Mouse (Mus musculus) left cerebral cortex, postnatal 4 days (tissue): ENCODE measurements around the gene Uncx. TPM values are rescaled to one million over a fixed set of nuclear protein-coding genes. Genes with fewer than 3 reads are reported as not detected.
"Not testable (repeated sequence)": the region's sequence is repeated elsewhere in the genome, so short reads cannot be mapped to it uniquely, and the experiment has no call there.

ENCODE experiments used
- DNase-seq: peaks from one replicate; pipeline ENCODE4 v3.0.0-alpha.2; 2022
- intact Hi-C: fragments of 180-260 bp; cut with DNase I; formaldehyde crosslinking; loops from one replicate; pipeline ENCODE4 v1.15.1; 2025
- total RNA-seq, 2 experiments: library from RNA; stranded (reverse); gene quantifications; 2 replicates each; pipeline ENCODE4 v1.2.3; 2021

Uncx gene
- total RNA-seq, 2 experiments from 2014 or later = 0.64 TPM; not detected in 1

- intact Hi-C loops = no loop called here
- DNase-seq = peak; percentile 80
Observed at GRCm38 (mm10) chr5:139558917-139559660, 15.8 kb downstream of the Uncx start.

GRCm38 (mm10) chr5:139559782-139560181, 16.5 kb downstream of the Uncx start:
- intact Hi-C loops = no loop called here
- DNase-seq = no peak

- DNase-seq = no peak
- intact Hi-C loops = no loop called here
Observed at GRCm38 (mm10) chr5:139561363-139562001, 18.2 kb downstream of the Uncx start.

- DNase-seq = no peak
- intact Hi-C loops = loop anchor here (1.0 kb wide), 1 partner anchor 202 kb away; no protein-coding TSS in a partner anchor
Observed at GRCm38 (mm10) chr5:139564663-139565062, 21.4 kb downstream of the Uncx start.

- no peak for DNase-seq
- intact Hi-C loops = no loop called here
Observed at GRCm38 (mm10) chr5:139565462-139565861, 22.2 kb downstream of the Uncx start.

GRCm38 (mm10) chr5:139566640-139567399, 23.5 kb downstream of the Uncx start:
- DNase-seq = no peak
- intact Hi-C loops = no loop called here

GRCm38 (mm10) chr5:139568079-139568478, 24.8 kb downstream of the Uncx start:
- peak; percentile 70 for DNase-seq
- intact Hi-C loops = no loop called here

GRCm38 (mm10) chr5:139572526-139572925, 29.2 kb downstream of the Uncx start:
- no peak for DNase-seq
- intact Hi-C loops = no loop called here

GRCm38 (mm10) chr5:139573606-139574311, 30.5 kb downstream of the Uncx start:
- intact Hi-C loops = no loop called here
- no peak for DNase-seq

GRCm38 (mm10) chr5:139575054-139575453, 31.8 kb downstream of the Uncx start:
- no peak for DNase-seq
- intact Hi-C loops = no loop called here

GRCm38 (mm10) chr5:139580171-139580743, 37.0 kb downstream of the Uncx start:
- DNase-seq = no peak
- intact Hi-C loops = no loop called here

- intact Hi-C loops = no loop called here
- peak; percentile 61 for DNase-seq
Observed at GRCm38 (mm10) chr5:139581308-139581868, 38.1 kb downstream of the Uncx start.

- peak; percentile 60 for DNase-seq
- intact Hi-C loops = no loop called here
Observed at GRCm38 (mm10) chr5:139584971-139585747, 41.9 kb downstream of the Uncx start.

GRCm38 (mm10) chr5:139585748-139586060, 42.4 kb downstream of the Uncx start:
- intact Hi-C loops = no loop called here
- no peak for DNase-seq

- intact Hi-C loops, DNase-seq: not testable (repeated sequence)
Observed at GRCm38 (mm10) chr5:139587459-139587858, 44.2 kb downstream of the Uncx start.

GRCm38 (mm10) chr5:139590682-139591360, 47.5 kb downstream of the Uncx start:
- intact Hi-C loops, DNase-seq: not testable (repeated sequence)

GRCm38 (mm10) chr5:139592011-139592410, 48.7 kb downstream of the Uncx start:
- intact Hi-C loops = no loop called here
- no peak for DNase-seq

- no peak for DNase-seq
- intact Hi-C loops = no loop called here
Observed at GRCm38 (mm10) chr5:139592850-139593249, 49.6 kb downstream of the Uncx start.

GRCm38 (mm10) chr5:139593746-139594145, 50.5 kb downstream of the Uncx start:
- intact Hi-C loops = no loop called here
- DNase-seq = no peak
